Mouse (Mus musculus): ENCODE results near the gene Lgals3.

Lgals3 gene

GRCm38 (mm10) chr14:47369741-47370140 is 2.2 kb downstream of the Lgals3 start:
- no peak for DNase-seq (ENCODE audit: low spot score in 2 of 2)

- DNase-seq (ENCODE audit: low spot score in 2 of 2), result no peak
Observed at GRCm38 (mm10) chr14:47370790-47371189, 3.2 kb downstream of the Lgals3 start.

GRCm38 (mm10) chr14:47371689-47372088 is 4.1 kb downstream of the Lgals3 start:
- DNase-seq (ENCODE audit: low spot score in 2 of 2), result no peak

GRCm38 (mm10) chr14:47373728-47374678 is 6.5 kb downstream of the Lgals3 start:
- DNase-seq (ENCODE audit: low spot score in 2 of 2), result peak in 1 of 2 experiments; percentile 22

- no peak for DNase-seq (ENCODE audit: low spot score in 2 of 2)
Observed at GRCm38 (mm10) chr14:47376526-47376925, 9.0 kb downstream of the Lgals3 start.

GRCm38 (mm10) chr14:47378336-47378735 is 10.8 kb downstream of the Lgals3 start:
- DNase-seq (ENCODE audit: low spot score in 2 of 2), result no peak

GRCm38 (mm10) chr14:47383911-47384310 is 16.4 kb downstream of the Lgals3 start:
- no peak for DNase-seq (ENCODE audit: low spot score in 2 of 2)

- DNase-seq (ENCODE audit: low spot score in 2 of 2), result no peak
Observed at GRCm38 (mm10) chr14:47384653-47385052, 17.1 kb downstream of the Lgals3 start.

- DNase-seq (ENCODE audit: low spot score in 2 of 2), result no peak
Observed at GRCm38 (mm10) chr14:47386125-47386524, 18.6 kb downstream of the Lgals3 start.

GRCm38 (mm10) chr14:47393354-47394094 is 26.0 kb downstream of the Lgals3 start:
- DNase-seq (ENCODE audit: low spot score in 2 of 2), result no peak

- DNase-seq (ENCODE audit: low spot score in 2 of 2), result no peak
Observed at GRCm38 (mm10) chr14:47395007-47395406, 27.5 kb downstream of the Lgals3 start.

GRCm38 (mm10) chr14:47395462-47396026 is 28.0 kb downstream of the Lgals3 start:
- DNase-seq (ENCODE audit: low spot score in 2 of 2), result peak in 1 of 2 experiments; percentile 28

GRCm38 (mm10) chr14:47396165-47396652 is 28.7 kb downstream of the Lgals3 start:
- DNase-seq (ENCODE audit: low spot score in 2 of 2), result no peak

GRCm38 (mm10) chr14:47402735-47403134 is 35.2 kb downstream of the Lgals3 start:
- DNase-seq (ENCODE audit: low spot score in 2 of 2), result no peak

- DNase-seq (ENCODE audit: low spot score in 2 of 2), result no peak
Observed at GRCm38 (mm10) chr14:47406000-47406399, 38.4 kb downstream of the Lgals3 start.

- DNase-seq (ENCODE audit: low spot score in 2 of 2), result no peak
Observed at GRCm38 (mm10) chr14:47417346-47417745, 49.8 kb downstream of the Lgals3 start.

- peak; percentile 88 to 89 for DNase-seq (ENCODE audit: low spot score in 2 of 2)
Observed at GRCm38 (mm10) chr14:47417775-47418665, 50.5 kb downstream of the Lgals3 start, which contains the start of gene Dlgap5. Gene Dlgap5 (minus strand): TSS chr14:47418407.

- DNase-seq (ENCODE audit: low spot score in 2 of 2), result no peak
Observed at GRCm38 (mm10) chr14:47418666-47418991, 51.1 kb downstream of the Lgals3 start.

- DNase-seq (ENCODE audit: low spot score in 2 of 2), result no peak
Observed at GRCm38 (mm10) chr14:47419034-47419625, 51.6 kb downstream of the Lgals3 start.

GRCm38 (mm10) chr14:47419723-47420276 is 52.2 kb downstream of the Lgals3 start:
- no peak for DNase-seq (ENCODE audit: low spot score in 2 of 2)
